Mouse (Mus musculus): ENCODE data around the gene 2310061I04Rik. TPM values are rescaled to one million over a fixed set of nuclear protein-coding genes. Genes with fewer than 3 reads are reported as not detected.

The 2310061I04Rik gene
- polyA plus RNA-seq, 1 experiment from 2014 or later = 33.7 TPM

GRCm38 (mm10) chr17:35869346-35870067, 27.7 kb downstream of the 2310061I04Rik start:
- Histone ChIP-seq H3K9me3 (ENCODE audit: control insufficient read depth, low read length) (peaks cover 4% of the 10 kb centered on the region; the same call in 1 of the 2 replicates), H3K27ac (ENCODE audit: low read depth, low read length) (peak overlapping the region; percentile 82), H3K4me2 (peak overlapping the region; percentile 97), H3K4me1 (replicated peaks; ENCODE audit: control insufficient read depth, insufficient read depth, low read length) (peaks cover 51% of the 10 kb centered on the region), H3K36me3 (ENCODE audit: control insufficient read depth, insufficient read depth, low read length) (peaks cover 4% of the 10 kb centered on the region; the same call in 1 of the 2 replicates), H3K27me3 (replicated peaks; ENCODE audit: control insufficient read depth, insufficient read depth, low read length) (peaks cover 4% of the 10 kb centered on the region; the same call in 1 of the 2 replicates), H3K4me3 (ENCODE audit: low read depth, low read length) (peak overlapping the region; percentile 59), H3K9ac (ENCODE audit: low read depth, low read length) (peak overlapping the region; percentile 57)
- peak; percentile 28; the same call in 1 of the 2 replicates for ATAC-seq (replicated peaks; ENCODE audit: low FRiP score)
- peak; percentile 68 for DNase-seq (ENCODE audit: low spot score)
- 3% methylated on average over 7 of the region's 7 CpGs for WGBS

GRCm38 (mm10) chr17:35868961-35869345, 28.3 kb downstream of the 2310061I04Rik start:
- peak overlapping the region; percentile 82 for H3K27ac ChIP-seq (ENCODE audit: low read depth, low read length)
- H3K36me3 ChIP-seq (ENCODE audit: control insufficient read depth, insufficient read depth, low read length) = peaks cover 4% of the 10 kb centered on the region; the same call in 1 of the 2 replicates
- H3K4me2 ChIP-seq = peak overlapping the region; percentile 97
- DNase-seq (ENCODE audit: low spot score) (no peak), ATAC-seq (replicated peaks; ENCODE audit: low FRiP score) (no peak)
- H3K4me3 ChIP-seq (ENCODE audit: low read depth, low read length) = peak overlapping the region; percentile 59
- peaks cover 4% of the 10 kb centered on the region; the same call in 1 of the 2 replicates for H3K9me3 ChIP-seq (ENCODE audit: control insufficient read depth, low read length)
- peak overlapping the region; percentile 57 for H3K9ac ChIP-seq (ENCODE audit: low read depth, low read length)
- WGBS = 3% methylated on average over 7 of the region's 7 CpGs
- peaks cover 46% of the 10 kb centered on the region for H3K4me1 ChIP-seq (replicated peaks; ENCODE audit: control insufficient read depth, insufficient read depth, low read length)
- H3K27me3 ChIP-seq (replicated peaks; ENCODE audit: control insufficient read depth, insufficient read depth, low read length) = peaks cover 4% of the 10 kb centered on the region; the same call in 1 of the 2 replicates

- WGBS = 18% methylated on average over 17 of the region's 17 CpGs
- H3K9me3 ChIP-seq (ENCODE audit: control insufficient read depth, low read length) = peaks cover 4% of the 10 kb centered on the region; the same call in 1 of the 2 replicates
- peak overlapping the region; percentile 59 for H3K4me3 ChIP-seq (ENCODE audit: low read depth, low read length)
- no peak for DNase-seq (ENCODE audit: low spot score)
- peaks cover 4% of the 10 kb centered on the region; the same call in 1 of the 2 replicates for H3K27me3 ChIP-seq (replicated peaks; ENCODE audit: control insufficient read depth, insufficient read depth, low read length)
- ATAC-seq (replicated peaks; ENCODE audit: low FRiP score) = no peak
- peaks cover 4% of the 10 kb centered on the region; the same call in 1 of the 2 replicates for H3K36me3 ChIP-seq (ENCODE audit: control insufficient read depth, insufficient read depth, low read length)
- H3K4me2 ChIP-seq = peak overlapping the region; percentile 97
- H3K9ac ChIP-seq (ENCODE audit: low read depth, low read length) = peak overlapping the region; percentile 57
- peaks cover 41% of the 10 kb centered on the region for H3K4me1 ChIP-seq (replicated peaks; ENCODE audit: control insufficient read depth, insufficient read depth, low read length)
- peak overlapping the region; percentile 82 for H3K27ac ChIP-seq (ENCODE audit: low read depth, low read length)
Measured at GRCm38 (mm10) chr17:35868165-35868820, 28.9 kb downstream of the 2310061I04Rik start.

- Histone ChIP-seq H3K4me3 (ENCODE audit: low read depth, low read length) (peak overlapping the region; percentile 59), H3K27ac (ENCODE audit: low read depth, low read length) (peak overlapping the region; percentile 82), H3K4me2 (peak overlapping the region; percentile 97), H3K36me3 (ENCODE audit: control insufficient read depth, insufficient read depth, low read length) (peaks cover 4% of the 10 kb centered on the region; the same call in 1 of the 2 replicates), H3K9me3 (ENCODE audit: control insufficient read depth, low read length) (peaks cover 4% of the 10 kb centered on the region; the same call in 1 of the 2 replicates), H3K9ac (ENCODE audit: low read depth, low read length) (peak overlapping the region; percentile 68), H3K27me3 (replicated peaks; ENCODE audit: control insufficient read depth, insufficient read depth, low read length) (peaks cover 4% of the 10 kb centered on the region; the same call in 1 of the 2 replicates), H3K4me1 (replicated peaks; ENCODE audit: control insufficient read depth, insufficient read depth, low read length) (peaks cover 40% of the 10 kb centered on the region)
- WGBS = 6% methylated on average over 26 of the region's 26 CpGs
- DNase-seq (ENCODE audit: low spot score) (no peak), ATAC-seq (replicated peaks; ENCODE audit: low FRiP score) (no peak)
Measured at GRCm38 (mm10) chr17:35866911-35867890, 30.0 kb downstream of the 2310061I04Rik start.

GRCm38 (mm10) chr17:35866281-35866831, 30.9 kb downstream of the 2310061I04Rik start:
- Histone ChIP-seq H3K9me3 (ENCODE audit: control insufficient read depth, low read length) (peaks cover 3% of the 10 kb centered on the region; the same call in 1 of the 2 replicates), H3K36me3 (ENCODE audit: control insufficient read depth, insufficient read depth, low read length) (peaks cover 3% of the 10 kb centered on the region; the same call in 1 of the 2 replicates), H3K27ac (ENCODE audit: low read depth, low read length) (peak overlapping the region; percentile 82), H3K4me2 (peak overlapping the region; percentile 97), H3K4me3 (ENCODE audit: low read depth, low read length) (peak overlapping the region; percentile 59), H3K9ac (ENCODE audit: low read depth, low read length) (peak overlapping the region; percentile 68), H3K27me3 (replicated peaks; ENCODE audit: control insufficient read depth, insufficient read depth, low read length) (peaks cover 4% of the 10 kb centered on the region; the same call in 1 of the 2 replicates), H3K4me1 (replicated peaks; ENCODE audit: control insufficient read depth, insufficient read depth, low read length) (peaks cover 44% of the 10 kb centered on the region)
- under 1% methylated on average over 37 of the region's 38 CpGs for WGBS
- DNase-seq (ENCODE audit: low spot score) (peak; percentile 70), ATAC-seq (replicated peaks; ENCODE audit: low FRiP score) (no peak)

DNA sequence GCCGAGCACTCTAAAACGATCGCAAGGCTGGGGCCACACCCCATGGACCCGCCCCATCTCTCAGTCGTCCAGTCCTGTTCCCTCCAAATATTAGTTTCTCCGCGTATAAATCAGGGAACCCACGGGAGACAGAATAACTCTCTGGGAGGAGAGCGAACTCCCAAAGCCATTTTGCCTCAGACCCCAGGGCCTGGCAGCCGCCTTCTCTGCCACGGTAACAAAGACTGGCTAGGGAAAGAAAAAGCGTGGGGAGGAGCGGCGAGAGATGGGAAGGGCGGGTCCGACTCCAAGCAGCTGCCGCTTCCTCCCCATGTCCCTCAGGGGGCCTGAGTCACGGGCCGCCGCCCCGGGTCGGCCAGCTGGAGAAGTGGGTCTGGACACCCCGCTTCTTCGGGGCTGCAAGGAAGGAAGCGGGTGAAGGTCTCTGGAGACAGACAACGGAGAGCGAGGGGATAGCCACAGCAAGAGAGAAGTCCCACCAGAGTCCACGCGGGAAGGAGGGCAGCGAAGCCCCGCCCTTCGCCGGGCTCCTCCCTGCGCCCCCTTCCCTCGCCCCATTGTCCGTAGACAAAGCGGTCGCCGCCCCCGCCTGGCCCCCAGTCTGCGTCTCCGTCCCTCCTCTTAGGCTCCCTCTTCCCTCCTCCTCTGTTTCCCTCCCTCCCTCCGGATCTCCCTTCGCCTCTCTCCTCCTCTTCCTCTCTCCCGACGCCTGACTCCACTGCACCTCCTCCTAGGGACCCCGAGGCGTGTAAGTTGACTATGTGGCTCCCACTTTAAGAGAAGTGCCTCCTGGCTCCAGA, 31.6 kb downstream of the 2310061I04Rik start, which contains the start of gene Ppp1r18:
Gene Ppp1r18 (plus strand): TSS at position 113 of the 800 bp plus-strand sequence.
- DNase-seq (ENCODE audit: low spot score) (peak; percentile 81), ATAC-seq (replicated peaks; ENCODE audit: low FRiP score) (0 out of 2 replicates have a peak, but pooled peaks have one; percentile 8)
- Histone ChIP-seq H3K4me1 (replicated peaks; ENCODE audit: control insufficient read depth, insufficient read depth, low read length) (peaks cover 40% of the 10 kb centered on the region), H3K36me3 (ENCODE audit: control insufficient read depth, insufficient read depth, low read length) (no peaks in the 10 kb centered on the region), H3K27me3 (replicated peaks; ENCODE audit: control insufficient read depth, insufficient read depth, low read length) (peaks cover 4% of the 10 kb centered on the region; the same call in 1 of the 2 replicates), H3K9ac (ENCODE audit: low read depth, low read length) (peak within 1 kb of the TSS; percentile 68), H3K4me3 (ENCODE audit: low read depth, low read length) (peak within 1 kb of the TSS; percentile 59), H3K9me3 (ENCODE audit: control insufficient read depth, low read length) (no peaks in the 10 kb centered on the region), H3K4me2 (peak within 1 kb of the TSS; percentile 97), H3K27ac (ENCODE audit: low read depth, low read length) (peak within 1 kb of the TSS; percentile 82)
- under 1% methylated on average over 37 of the region's 48 CpGs for WGBS

DNA sequence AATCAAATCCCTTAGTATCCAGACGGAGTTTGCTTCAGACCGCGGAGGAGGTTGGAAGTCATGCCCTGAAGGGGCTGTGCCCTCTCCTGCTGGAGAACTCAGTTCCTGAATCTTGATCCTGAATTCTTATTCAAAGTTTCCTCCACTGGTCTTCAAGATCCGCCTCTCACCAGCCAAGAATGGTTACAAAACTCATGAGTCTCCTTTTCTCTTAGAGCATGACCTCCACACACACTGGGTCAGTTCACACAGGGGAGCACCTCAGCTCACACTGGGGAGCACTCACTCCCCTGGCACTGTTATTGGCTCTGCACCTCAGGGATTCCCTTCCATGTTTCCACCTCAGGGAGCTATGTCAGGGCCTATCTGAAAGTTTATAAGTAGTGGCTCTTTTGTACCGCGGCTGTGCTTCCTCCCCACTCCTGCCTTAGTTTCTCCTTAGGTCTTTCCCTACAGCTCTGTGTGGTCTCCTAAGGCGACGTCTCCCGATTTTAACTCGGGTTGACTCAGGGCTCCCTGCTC, 32.3 kb downstream of the 2310061I04Rik start:
- WGBS = 25% methylated on average over 10 of the region's 10 CpGs
- Histone ChIP-seq H3K4me3 (ENCODE audit: low read depth, low read length) (peak overlapping the region; percentile 59), H3K9me3 (ENCODE audit: control insufficient read depth, low read length) (no peaks in the 10 kb centered on the region), H3K9ac (ENCODE audit: low read depth, low read length) (no peak overlapping the region), H3K36me3 (ENCODE audit: control insufficient read depth, insufficient read depth, low read length) (no peaks in the 10 kb centered on the region), H3K27me3 (replicated peaks; ENCODE audit: control insufficient read depth, insufficient read depth, low read length) (peaks cover 4% of the 10 kb centered on the region; the same call in 1 of the 2 replicates), H3K4me1 (replicated peaks; ENCODE audit: control insufficient read depth, insufficient read depth, low read length) (peaks cover 36% of the 10 kb centered on the region), H3K4me2 (peak overlapping the region; percentile 97), H3K27ac (ENCODE audit: low read depth, low read length) (peak overlapping the region; percentile 82; the same call in 1 of the 2 replicates)
- DNase-seq (ENCODE audit: low spot score) = no peak
- no peak for ATAC-seq (replicated peaks; ENCODE audit: low FRiP score)

All from liver, embryonic 11.5 days (tissue).